Mouse (Mus musculus) cerebellum, adult 9-10 months (tissue): ENCODE measurements around the gene Cap2.

Experiments used
- DNase-seq: peaks from one replicate; pipeline ENCODE4 v3.0.0; 2022

Gene Cap2

DNA sequence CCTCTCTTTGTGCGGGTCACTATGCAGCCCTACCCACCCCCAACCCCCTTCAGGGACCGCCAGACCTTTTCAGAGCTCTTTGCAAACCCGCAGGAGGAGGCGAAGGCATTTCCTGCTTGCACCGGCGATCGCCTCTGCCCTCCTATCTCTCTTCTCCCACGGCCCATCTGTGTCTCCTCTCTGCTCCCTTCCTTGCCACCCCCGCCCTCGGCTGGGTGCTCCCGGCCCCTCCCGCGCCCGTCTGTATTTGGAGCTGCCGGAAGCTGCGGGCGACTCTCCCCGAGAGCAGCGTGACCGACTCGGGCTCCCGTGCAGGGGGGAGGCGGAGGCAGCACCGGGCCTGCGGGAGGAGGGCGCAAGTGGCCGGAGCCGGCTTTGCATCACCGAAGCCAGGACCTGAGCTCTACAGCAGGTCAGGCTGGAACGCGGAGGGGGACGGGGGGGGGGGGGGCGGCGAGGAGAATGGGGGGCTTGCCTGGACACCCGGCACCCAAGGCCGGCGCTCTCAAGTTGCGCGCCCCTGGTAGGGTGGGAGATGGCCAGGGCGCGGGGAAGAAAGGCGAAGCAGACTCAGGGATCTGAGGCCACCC is at the start of gene Cap2:
Gene Cap2 (plus strand): TSS at position 49 of the 590 bp plus-strand sequence.
- DNase-seq = peak; percentile 87

DNA sequence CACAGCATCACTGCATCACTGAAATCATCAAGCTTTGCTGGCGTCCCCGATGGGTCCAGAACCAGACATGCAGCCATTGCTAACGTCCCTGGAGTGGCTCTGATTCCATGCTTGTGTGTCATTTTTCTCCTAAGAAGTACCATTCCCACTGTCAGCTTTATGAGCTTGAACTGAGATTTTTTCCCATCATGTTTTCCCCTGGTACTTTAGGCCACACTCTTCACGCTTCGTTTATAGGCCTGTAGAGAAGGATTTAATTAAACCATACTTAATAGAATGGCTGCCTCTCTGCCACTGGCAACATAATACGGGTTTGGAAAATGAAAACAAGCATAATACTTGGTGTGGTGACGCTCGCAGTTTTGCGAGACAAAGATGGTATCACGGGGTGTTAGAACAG is 42.1 kb upstream of the Cap2 start:
- DNase-seq = no peak

DNA sequence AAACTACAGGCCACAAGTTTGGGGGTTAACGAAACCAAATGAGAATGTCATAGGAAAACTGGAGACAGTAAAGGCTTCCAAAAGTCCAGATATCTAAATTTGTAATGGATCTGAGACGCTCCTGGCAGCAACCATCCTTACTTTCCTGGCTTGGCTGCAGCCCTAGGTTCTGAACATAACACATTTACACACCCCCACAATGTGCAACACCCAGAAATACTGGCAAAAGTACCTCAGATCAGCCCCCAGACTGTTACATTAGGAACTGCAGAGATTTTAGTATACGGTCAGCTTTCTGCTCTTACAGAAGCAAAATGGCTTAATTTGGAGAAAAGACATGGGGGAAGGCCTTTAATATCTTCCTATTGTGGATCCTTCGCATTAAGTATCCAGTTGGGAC is 39.4 kb upstream of the Cap2 start:
- DNase-seq = no peak

DNA sequence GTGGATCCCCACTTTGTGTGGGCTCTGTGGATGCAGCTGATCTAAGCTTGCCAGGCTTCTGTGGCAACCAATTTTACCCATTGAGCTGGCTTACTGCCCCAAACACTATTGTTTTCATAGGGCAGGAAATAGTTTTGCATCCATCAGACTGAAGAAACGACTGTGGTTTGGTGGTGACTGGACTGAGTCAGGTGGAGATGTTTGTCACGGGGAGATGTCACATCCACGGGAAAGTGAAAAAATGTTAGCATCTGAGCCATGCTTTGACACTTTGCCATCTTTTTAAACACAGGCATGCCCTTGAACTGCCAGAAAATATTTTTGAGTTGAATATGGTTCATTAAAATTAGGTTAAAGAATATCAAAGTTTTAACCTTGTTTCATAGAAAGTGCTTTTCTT is 37.9 kb upstream of the Cap2 start:
- no peak for DNase-seq

DNA sequence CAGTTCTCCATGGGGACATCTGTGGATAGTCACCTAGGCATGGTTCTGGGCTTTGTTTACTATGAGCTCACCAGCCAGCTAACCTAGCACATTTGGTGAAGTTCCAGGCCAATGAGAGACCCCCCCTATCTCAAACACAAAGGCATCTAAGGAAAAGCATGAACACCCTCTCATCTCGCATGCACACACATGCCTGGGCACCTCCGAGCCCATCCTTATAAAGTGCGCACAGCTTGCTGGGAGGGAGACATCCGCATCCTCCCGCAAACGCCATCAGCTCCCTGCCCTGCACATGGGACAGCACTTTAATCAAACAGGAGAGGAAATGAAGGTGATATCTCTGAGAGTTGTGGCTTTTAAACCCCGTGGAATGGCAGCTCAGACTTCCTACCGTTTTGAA is 33.4 kb upstream of the Cap2 start:
- DNase-seq = no peak

- DNase-seq = no peak
Observed at GRCm38 (mm10) chr13:46469536-46469935, 32.1 kb upstream of the Cap2 start.

DNA sequence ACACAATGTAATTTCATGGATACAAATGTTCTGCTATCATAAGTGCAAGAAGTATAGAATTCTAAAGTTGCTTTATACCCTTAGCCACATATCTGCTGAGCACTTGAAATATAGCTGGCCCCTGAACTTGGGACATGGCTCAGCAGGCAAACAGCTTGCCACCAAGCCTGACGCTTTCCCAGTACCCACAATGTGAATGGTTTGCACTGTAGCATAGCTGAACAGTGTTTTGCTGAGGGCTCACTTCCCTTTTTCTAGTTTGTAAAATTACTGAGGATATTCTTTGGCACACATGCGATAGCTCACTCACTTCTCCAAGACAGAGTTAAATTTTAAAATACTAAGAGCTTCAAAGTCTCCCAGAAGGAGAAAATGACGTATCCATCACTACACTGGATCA is 20.4 kb upstream of the Cap2 start:
- no peak for DNase-seq

DNA sequence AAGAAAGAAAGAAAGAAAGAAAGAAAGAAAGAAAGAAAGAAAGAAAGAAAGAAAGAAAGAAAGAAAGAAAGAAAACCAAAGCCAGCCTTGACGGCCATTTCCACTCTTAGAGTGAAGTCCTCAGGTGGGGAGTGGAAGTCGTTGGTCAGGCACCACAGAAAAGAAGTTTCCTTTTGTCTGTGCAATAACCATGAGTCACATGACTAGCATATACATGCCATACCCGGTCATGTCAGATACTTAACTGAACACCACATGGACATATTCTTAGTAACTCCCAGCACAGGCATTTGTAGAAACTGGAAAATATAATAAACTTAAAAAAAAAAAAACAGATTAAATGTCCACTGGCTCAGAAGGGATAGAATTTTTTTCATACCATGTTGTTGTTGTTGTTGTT is 16.0 kb upstream of the Cap2 start:
- DNase-seq = no peak

DNA sequence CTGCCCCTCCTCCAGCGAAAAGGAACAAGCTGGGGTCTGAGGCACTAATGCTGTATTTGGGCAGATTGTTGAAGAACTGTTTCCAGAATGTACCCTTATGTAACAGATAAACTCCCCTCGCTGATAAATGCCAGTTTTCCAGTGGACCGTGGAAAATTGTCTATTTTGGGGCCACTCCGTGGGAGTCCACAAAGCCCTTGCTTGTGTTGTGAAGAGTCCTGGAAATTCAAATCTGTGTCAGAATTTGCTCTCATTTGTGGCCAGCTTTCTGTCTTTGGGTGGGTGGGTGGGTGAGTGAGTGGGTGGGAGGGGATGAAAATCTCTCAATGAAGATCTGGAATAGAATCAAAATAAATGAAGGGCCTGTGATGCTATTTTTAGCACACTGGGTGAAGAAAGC is 13.5 kb upstream of the Cap2 start:
- no peak for DNase-seq

DNA sequence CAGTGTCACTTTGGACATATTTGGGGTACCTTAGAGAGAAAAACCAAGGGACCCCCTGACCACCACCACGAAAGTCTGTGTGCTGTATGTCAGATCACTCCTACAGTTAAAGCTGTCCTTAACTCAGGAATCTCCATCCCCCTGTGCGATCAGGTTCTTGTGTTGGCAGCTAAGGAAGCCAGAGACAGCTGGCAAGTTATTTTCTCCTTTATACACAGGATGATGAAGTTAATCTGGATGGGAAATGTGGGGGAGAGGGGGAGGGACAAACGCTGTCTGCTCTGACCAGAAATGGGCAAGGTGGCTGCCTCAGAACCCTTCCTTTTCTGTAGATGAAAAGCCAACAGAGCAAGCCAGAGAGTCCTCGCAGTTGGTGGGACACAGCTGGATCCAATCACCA is 11.0 kb upstream of the Cap2 start:
- DNase-seq = no peak

DNA sequence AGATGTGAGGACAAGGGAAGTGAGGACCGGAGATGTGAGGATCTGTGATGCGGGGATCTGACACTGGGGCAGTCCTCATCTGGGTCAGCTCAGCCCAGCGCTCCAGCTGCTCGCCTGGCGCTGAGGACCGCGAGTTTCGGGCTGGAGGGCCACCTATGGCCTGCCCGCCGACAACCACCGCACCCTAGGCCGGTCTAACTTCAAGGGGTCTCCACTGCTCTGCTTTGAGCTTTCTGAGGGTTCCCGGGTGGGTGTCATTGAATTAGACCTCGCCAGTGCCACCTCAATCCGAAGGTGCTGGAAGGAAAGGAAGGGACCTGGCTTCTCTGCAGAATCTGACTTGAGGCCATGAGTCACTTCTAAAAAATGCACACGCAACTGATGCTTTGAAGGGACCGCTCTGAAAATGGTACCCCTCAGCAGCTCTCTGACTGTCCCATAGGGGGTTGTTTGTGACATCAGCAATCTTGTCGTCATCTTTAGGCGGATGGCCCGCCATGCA is 793 bp downstream of the Cap2 start:
- peak; percentile 38 for DNase-seq

DNA sequence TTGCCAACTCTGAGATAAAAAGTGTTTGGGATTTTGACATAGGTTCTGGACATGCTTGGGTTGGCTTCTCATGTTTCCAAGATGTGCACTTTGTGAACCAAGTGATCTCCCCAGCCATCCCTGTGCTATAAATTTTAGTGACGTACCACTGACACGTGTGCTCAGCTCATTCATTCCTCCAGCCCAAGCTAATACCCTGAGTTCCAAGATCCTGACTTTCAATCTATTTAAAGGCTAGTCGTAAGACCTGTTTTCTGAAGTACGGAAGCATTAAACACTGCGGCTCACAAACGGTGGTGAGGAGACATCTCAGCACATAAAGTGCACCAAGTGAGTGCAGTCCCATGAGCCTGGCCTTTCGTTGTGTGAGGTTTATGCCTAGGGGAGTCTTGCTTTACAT is 6.3 kb downstream of the Cap2 start:
- no peak for DNase-seq

- no peak for DNase-seq
Observed at GRCm38 (mm10) chr13:46508823-46509222, 7.2 kb downstream of the Cap2 start.

GRCm38 (mm10) chr13:46510460-46510859 is 8.8 kb downstream of the Cap2 start:
- no peak for DNase-seq

GRCm38 (mm10) chr13:46514484-46514883 is 12.8 kb downstream of the Cap2 start:
- no peak for DNase-seq

- DNase-seq = no peak
Observed at GRCm38 (mm10) chr13:46515120-46515523, 13.5 kb downstream of the Cap2 start.

- DNase-seq = no peak
Observed at GRCm38 (mm10) chr13:46515524-46515923, 13.9 kb downstream of the Cap2 start.

DNA sequence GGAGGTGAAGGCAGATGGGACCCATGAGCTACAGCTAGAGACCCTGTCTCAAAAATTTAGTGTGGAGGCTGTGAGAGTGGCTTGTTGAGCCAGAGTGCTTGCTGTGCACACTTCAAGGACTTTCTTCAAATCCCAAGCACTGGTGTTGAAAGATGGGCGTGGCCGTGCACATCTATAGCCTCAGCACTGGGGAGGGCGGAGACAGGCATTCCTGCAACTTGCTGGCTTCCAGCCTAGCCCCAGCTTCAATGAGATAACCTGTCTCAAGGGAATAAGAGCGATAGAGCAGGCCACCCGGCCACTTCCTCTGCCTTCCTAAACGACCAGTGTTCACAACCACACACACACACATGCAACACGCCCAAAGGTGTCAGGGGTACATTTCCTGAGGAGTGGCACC is 14.5 kb downstream of the Cap2 start:
- no peak for DNase-seq

GRCm38 (mm10) chr13:46517211-46517685 is 15.6 kb downstream of the Cap2 start:
- peak; percentile 66 for DNase-seq

- no peak for DNase-seq
Observed at GRCm38 (mm10) chr13:46521482-46521881, 19.8 kb downstream of the Cap2 start.

GRCm38 (mm10) chr13:46522798-46523197 is 21.1 kb downstream of the Cap2 start:
- DNase-seq = no peak

- no peak for DNase-seq
Observed at GRCm38 (mm10) chr13:46523235-46523634, 21.6 kb downstream of the Cap2 start.

DNA sequence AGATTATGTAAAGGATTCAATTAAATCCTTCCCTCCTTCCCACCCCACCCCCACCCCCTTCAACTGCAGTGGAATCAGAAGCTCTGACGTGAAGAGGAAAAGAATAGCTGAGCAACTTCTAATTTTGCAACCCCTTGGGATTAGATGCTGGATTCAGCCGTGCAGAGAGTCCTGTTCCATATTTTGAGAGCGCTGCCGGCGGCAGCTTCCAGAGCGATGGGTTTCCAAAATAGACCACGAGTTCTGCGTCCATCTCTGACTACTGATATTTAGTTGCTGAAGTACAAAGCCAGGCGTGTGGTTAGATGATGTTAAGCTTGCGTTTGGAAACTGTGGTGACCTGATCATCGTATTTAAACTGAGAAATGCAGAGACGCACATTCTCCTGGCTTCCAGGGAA is 22.1 kb downstream of the Cap2 start:
- no peak for DNase-seq

DNA sequence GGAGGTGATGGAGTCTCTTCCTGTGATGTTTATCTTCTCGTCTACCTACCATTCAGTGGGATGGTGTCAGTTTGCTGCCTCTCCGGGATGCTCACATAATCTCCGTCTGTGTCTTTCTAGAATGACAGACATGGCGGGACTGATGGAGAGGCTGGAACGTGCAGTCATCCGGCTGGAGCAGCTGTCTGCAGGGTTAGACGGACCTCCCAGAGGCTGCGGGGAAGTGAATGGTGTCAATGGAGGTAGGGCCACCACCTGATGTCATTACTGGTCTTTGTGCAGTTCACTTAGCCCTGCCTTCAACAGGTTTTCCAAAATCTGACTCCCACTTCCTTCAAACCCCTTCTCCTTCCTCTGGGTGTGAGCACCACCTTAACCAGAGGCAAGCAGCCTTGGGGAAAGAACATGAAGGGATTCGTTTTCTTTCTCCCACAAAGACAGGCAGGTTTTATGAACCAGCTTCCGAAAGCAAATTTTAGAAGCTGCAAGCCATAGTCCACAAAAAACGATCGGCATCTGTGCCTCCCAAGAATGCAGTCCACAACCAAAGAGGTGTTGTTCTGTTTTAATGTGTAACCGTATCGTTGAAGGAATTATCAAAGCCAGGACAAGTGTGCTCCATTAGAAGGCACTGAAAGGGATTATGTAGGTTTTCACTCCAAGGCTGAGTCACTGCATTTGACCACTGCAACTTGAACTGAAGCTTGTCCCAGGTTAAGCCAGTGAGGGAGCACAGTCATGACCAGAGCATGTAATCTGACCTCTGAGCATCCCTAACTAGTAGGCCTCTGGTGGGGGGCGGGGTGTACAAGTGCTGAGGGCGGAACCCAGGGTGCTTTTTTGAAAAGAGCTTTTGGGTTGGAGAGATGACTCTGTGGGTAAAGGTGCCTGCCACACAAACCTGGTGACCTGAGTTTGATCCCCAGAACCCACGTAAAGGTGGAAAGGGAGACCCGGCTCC is 23.9 kb downstream of the Cap2 start:
- DNase-seq = no peak
